Mouse (Mus musculus) forebrain, embryonic 10.5 days (tissue): ENCODE results near the gene Sema4a. TPM values are rescaled to one million over a fixed set of nuclear protein-coding genes. Genes with fewer than 3 reads are reported as not detected.
"Not testable (repeated sequence)": the region's sequence is repeated elsewhere in the genome, so short reads cannot be mapped to it uniquely, and the experiment has no call there.

Experiments
- DNase-seq: peaks from one replicate; pipeline ENCODE4 v3.0.0-alpha.2; 2017; ENCODE audit warnings: low spot score; ENCODE audit errors: extremely low spot score
- H3K27ac ChIP-seq: fragments of 300-500 bp; sonication (generic); 2 replicates; pipeline ENCODE4 v1.5.1; 2016; ENCODE audit warnings: mild to moderate bottlenecking
- H3K27me3 ChIP-seq: fragments of 300-500 bp; sonication (generic); 2 replicates; pipeline ENCODE4 v1.6.1; 2016; ENCODE audit warnings: mild to moderate bottlenecking; ENCODE audit not compliant: poor library complexity, severe bottlenecking
- H3K36me3 ChIP-seq: fragments of 300-500 bp; sonication (generic); replicated peaks from 2 replicates; pipeline ENCODE4 v1.6.1; 2016; ENCODE audit warnings: mild to moderate bottlenecking, moderate library complexity
- H3K4me1 ChIP-seq: fragments of 300-500 bp; sonication (generic); 2 replicates; pipeline ENCODE4 v1.6.1; 2016
- H3K4me3 ChIP-seq: fragments of 300-500 bp; sonication (generic); 2 replicates; pipeline ENCODE4 v1.5.1; 2016; ENCODE audit warnings: mild to moderate bottlenecking, moderate library complexity
- H3K9me3 ChIP-seq: fragments of 300-500 bp; sonication (generic); 2 replicates; pipeline ENCODE4 v1.6.1; 2016; ENCODE audit warnings: mild to moderate bottlenecking, moderate library complexity
- WGBS: fragments of 180-500 bp; shearing (Covaris S2); methylation state at CpG from one replicate; pipeline ENCODE4 v1.1.7; 2016; 5-methylcytosine and 5-hydroxymethylcytosine counted together
- polyA plus RNA-seq: library from polyadenylated mRNA; unstranded; fragments of >200 nt; fragmentation: Nextera tagmentation; extraction: Ambion mirVana; gene quantifications from 2 replicates; pipeline ENCODE4 v1.2.1, GENCODE M21; 2016

Sema4a gene
- polyA plus RNA-seq, 1 experiment from 2014 or later, result 6.7 TPM

- peak overlapping the region; percentile 82 for H3K27ac ChIP-seq
- H3K4me3 ChIP-seq, result peak overlapping the region; percentile 48
- H3K4me1 ChIP-seq, result peaks cover 36% of the 10 kb centered on the region
- no peaks in the 10 kb centered on the region for H3K9me3 ChIP-seq
- peak; percentile 66 for DNase-seq
- H3K36me3 ChIP-seq, result no peaks in the 10 kb centered on the region
- H3K27me3 ChIP-seq, result peaks cover 60% of the 10 kb centered on the region
- 6% methylated on average over 21 of the region's 21 CpGs for WGBS
Measured at GRCm38 (mm10) chr3:88449395-88450023, 11.5 kb downstream of the Sema4a start.

- Histone ChIP-seq H3K4me3 (no peak overlapping the region), H3K36me3 (no peaks in the 10 kb centered on the region), H3K4me1 (peaks cover 36% of the 10 kb centered on the region), H3K9me3 (no peaks in the 10 kb centered on the region), H3K27ac (no peak overlapping the region), H3K27me3 (peaks cover 57% of the 10 kb centered on the region)
- no peak for DNase-seq
- 94% methylated on average over 8 of the region's 8 CpGs for WGBS
Measured at GRCm38 (mm10) chr3:88448443-88448842, 12.5 kb downstream of the Sema4a start.

- 64% methylated on average over 8 of the region's 8 CpGs for WGBS
- H3K4me3 ChIP-seq, result no peak overlapping the region
- peaks cover 30% of the 10 kb centered on the region for H3K4me1 ChIP-seq
- H3K27ac ChIP-seq, result no peak overlapping the region
- H3K36me3 ChIP-seq, result no peaks in the 10 kb centered on the region
- no peaks in the 10 kb centered on the region for H3K9me3 ChIP-seq
- H3K27me3 ChIP-seq, result peaks cover 55% of the 10 kb centered on the region
- DNase-seq, result no peak
Measured at GRCm38 (mm10) chr3:88447676-88448183, 13.3 kb downstream of the Sema4a start.

- no peaks in the 10 kb centered on the region for H3K36me3 ChIP-seq
- no peak overlapping the region for H3K4me3 ChIP-seq
- DNase-seq, result no peak
- H3K9me3 ChIP-seq, result no peaks in the 10 kb centered on the region
- H3K4me1 ChIP-seq, result peaks cover 30% of the 10 kb centered on the region
- 84% methylated on average over 8 of the region's 8 CpGs for WGBS
- peaks cover 52% of the 10 kb centered on the region for H3K27me3 ChIP-seq
- H3K27ac ChIP-seq, result no peak overlapping the region
Measured at GRCm38 (mm10) chr3:88446471-88447123, 14.4 kb downstream of the Sema4a start.

GRCm38 (mm10) chr3:88442888-88443287 lies 18.1 kb downstream of the Sema4a start:
- 83% methylated on average over 7 of the region's 7 CpGs for whole genome bisulfite sequencing
- Histone ChIP-seq H3K36me3 (0 out of 2 replicates have a peak, but pooled peaks cover 4% of the 10 kb centered on the region), H3K9me3 (no peaks in the 10 kb centered on the region), H3K4me3 (no peak overlapping the region), H3K27me3 (peaks cover 48% of the 10 kb centered on the region), H3K4me1 (peaks cover 35% of the 10 kb centered on the region), H3K27ac (no peak overlapping the region)
- no peak for DNase-seq

GRCm38 (mm10) chr3:88442488-88442887 lies 18.5 kb downstream of the Sema4a start:
- no peak overlapping the region for H3K27ac ChIP-seq
- H3K9me3 ChIP-seq, result no peaks in the 10 kb centered on the region
- 85% methylated on average over 12 of the region's 12 CpGs for WGBS
- H3K27me3 ChIP-seq, result peaks cover 44% of the 10 kb centered on the region
- H3K4me1 ChIP-seq, result peaks cover 37% of the 10 kb centered on the region
- no peak for DNase-seq
- H3K36me3 ChIP-seq, result 0 out of 2 replicates have a peak, but pooled peaks cover 8% of the 10 kb centered on the region
- H3K4me3 ChIP-seq, result no peak overlapping the region

- H3K27ac ChIP-seq, result 0 out of 2 replicates have a peak overlapping the region, but pooled peaks have one; percentile 15
- no peaks in the 10 kb centered on the region for H3K9me3 ChIP-seq
- peak overlapping the region; percentile 26; the same call in 1 of the 2 replicates for H3K4me3 ChIP-seq
- H3K36me3 ChIP-seq, result 0 out of 2 replicates have a peak, but pooled peaks cover 8% of the 10 kb centered on the region
- DNase-seq, result no peak
- H3K4me1 ChIP-seq, result peaks cover 51% of the 10 kb centered on the region
- peaks cover 44% of the 10 kb centered on the region for H3K27me3 ChIP-seq
- 31% methylated on average over 27 of the region's 27 CpGs for WGBS
Measured at GRCm38 (mm10) chr3:88440500-88441381, 20.2 kb downstream of the Sema4a start.

- 55% methylated on average over 4 of the region's 4 CpGs for WGBS
- Histone ChIP-seq H3K27me3 (peaks cover 44% of the 10 kb centered on the region), H3K27ac (no peak overlapping the region), H3K4me1 (peaks cover 51% of the 10 kb centered on the region), H3K36me3 (0 out of 2 replicates have a peak, but pooled peaks cover 8% of the 10 kb centered on the region), H3K9me3 (no peaks in the 10 kb centered on the region), H3K4me3 (no peak overlapping the region)
- no peak for DNase-seq
Measured at GRCm38 (mm10) chr3:88439582-88439981, 21.4 kb downstream of the Sema4a start.

GRCm38 (mm10) chr3:88437454-88437853 lies 23.5 kb downstream of the Sema4a start:
- Histone ChIP-seq H3K4me1 (peaks cover 51% of the 10 kb centered on the region), H3K27ac (peak overlapping the region; percentile 81), H3K9me3 (no peaks in the 10 kb centered on the region), H3K27me3 (peaks cover 39% of the 10 kb centered on the region), H3K4me3 (peak overlapping the region; percentile 45), H3K36me3 (0 out of 2 replicates have a peak, but pooled peaks cover 8% of the 10 kb centered on the region)
- 77% methylated on average over 10 of the region's 10 CpGs for WGBS
- no peak for DNase-seq

GRCm38 (mm10) chr3:88436395-88437201 lies 24.4 kb downstream of the Sema4a start:
- Histone ChIP-seq H3K9me3 (no peaks in the 10 kb centered on the region), H3K27me3 (peaks cover 33% of the 10 kb centered on the region), H3K4me3 (peak overlapping the region; percentile 45), H3K4me1 (peaks cover 51% of the 10 kb centered on the region), H3K36me3 (0 out of 2 replicates have a peak, but pooled peaks cover 8% of the 10 kb centered on the region), H3K27ac (peak overlapping the region; percentile 81)
- peak; percentile 79 for DNase-seq
- 10% methylated on average over 29 of the region's 29 CpGs for WGBS

- Histone ChIP-seq H3K27me3 (peaks cover 23% of the 10 kb centered on the region), H3K4me1 (peaks cover 44% of the 10 kb centered on the region), H3K27ac (no peak overlapping the region), H3K36me3 (0 out of 2 replicates have a peak, but pooled peaks cover 8% of the 10 kb centered on the region), H3K4me3 (no peak overlapping the region), H3K9me3 (no peaks in the 10 kb centered on the region)
- 75% methylated on average over 10 of the region's 10 CpGs for WGBS
- DNase-seq, result no peak
Measured at GRCm38 (mm10) chr3:88435515-88435914, 25.5 kb downstream of the Sema4a start.

GRCm38 (mm10) chr3:88428639-88429038 lies 32.3 kb downstream of the Sema4a start:
- H3K4me1 ChIP-seq, result peaks cover 19% of the 10 kb centered on the region
- 80% methylated on average over 8 of the region's 8 CpGs for WGBS
- H3K27me3 ChIP-seq, H3K27ac ChIP-seq, H3K4me3 ChIP-seq, DNase-seq, H3K9me3 ChIP-seq, H3K36me3 ChIP-seq: not testable (repeated sequence)
